Mouse (Mus musculus): ENCODE data around the gene Il1rapl1. TPM values are rescaled to one million over a fixed set of nuclear protein-coding genes. Genes with fewer than 3 reads are reported as not detected.
"Not testable (repeated sequence)": the region's sequence is repeated elsewhere in the genome, so short reads cannot be mapped to it uniquely, and the experiment has no call there.

Il1rapl1 gene
- polyA plus RNA-seq, 1 experiment from 2014 or later, result 0.56 TPM

DNA sequence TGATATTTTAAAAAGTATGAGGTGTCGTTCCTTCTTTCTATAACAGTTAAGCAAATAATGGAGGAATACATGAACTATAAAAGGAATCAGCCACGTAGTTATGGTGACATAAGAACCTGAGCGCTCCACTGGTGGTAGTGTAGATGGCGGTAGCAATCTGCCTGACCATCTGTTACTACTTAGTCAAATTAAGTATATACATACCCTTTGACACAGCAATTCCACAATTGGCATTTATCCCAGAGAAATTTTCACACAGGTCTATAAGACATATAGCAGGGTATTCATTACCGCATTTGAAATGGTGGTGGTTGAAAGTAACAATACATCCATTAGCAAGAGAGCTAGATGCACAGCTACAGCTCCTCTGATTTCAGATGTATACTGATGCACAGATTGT lies 612.8 kb downstream of the Il1rapl1 start:
- no peaks in the 10 kb centered on the region for H3K27me3 ChIP-seq
- no peaks in the 10 kb centered on the region for H3K4me1 ChIP-seq
- H3K4me2 ChIP-seq, result no peak overlapping the region
- no peak overlapping the region for H3K9ac ChIP-seq
- H3K36me3 ChIP-seq, result no peaks in the 10 kb centered on the region
- no peak for ATAC-seq (replicated peaks; ENCODE audit: low FRiP score)
- no peaks in the 10 kb centered on the region for H3K9me3 ChIP-seq (replicated peaks)
- WGBS, result 79% methylated on average over 5 of the region's 5 CpGs
- no peak overlapping the region for H3K4me3 ChIP-seq (replicated peaks)
- H3K27ac ChIP-seq, result no peak overlapping the region

DNA sequence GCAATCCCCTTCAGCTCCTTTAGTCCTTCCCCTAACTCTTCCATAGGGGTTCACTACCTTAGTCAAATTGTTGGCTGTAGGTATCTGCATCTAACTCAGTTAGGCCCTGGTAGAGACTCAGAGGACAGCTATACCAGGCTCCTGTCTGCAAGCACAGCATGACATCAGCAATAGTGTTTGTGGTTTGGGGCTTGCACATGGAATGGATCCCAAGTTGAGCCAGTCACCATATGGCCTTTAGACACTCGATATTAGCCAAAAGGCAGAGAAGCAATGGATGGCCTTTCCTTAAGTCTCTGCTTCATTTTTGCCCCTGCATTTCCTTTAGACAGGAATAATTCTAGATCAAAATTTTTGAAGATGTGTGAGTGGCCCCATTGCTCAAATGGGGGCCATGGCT lies 632.0 kb downstream of the Il1rapl1 start:
- Histone ChIP-seq H3K27ac (no peak overlapping the region), H3K9me3 (replicated peaks) (no peaks in the 10 kb centered on the region), H3K27me3 (no peaks in the 10 kb centered on the region), H3K9ac (no peak overlapping the region), H3K4me2 (no peak overlapping the region), H3K36me3 (no peaks in the 10 kb centered on the region), H3K4me1 (no peaks in the 10 kb centered on the region), H3K4me3 (replicated peaks) (no peak overlapping the region)
- 84% methylated on average over 1 of the region's 1 CpGs for WGBS
- no peak for ATAC-seq (replicated peaks; ENCODE audit: low FRiP score)

DNA sequence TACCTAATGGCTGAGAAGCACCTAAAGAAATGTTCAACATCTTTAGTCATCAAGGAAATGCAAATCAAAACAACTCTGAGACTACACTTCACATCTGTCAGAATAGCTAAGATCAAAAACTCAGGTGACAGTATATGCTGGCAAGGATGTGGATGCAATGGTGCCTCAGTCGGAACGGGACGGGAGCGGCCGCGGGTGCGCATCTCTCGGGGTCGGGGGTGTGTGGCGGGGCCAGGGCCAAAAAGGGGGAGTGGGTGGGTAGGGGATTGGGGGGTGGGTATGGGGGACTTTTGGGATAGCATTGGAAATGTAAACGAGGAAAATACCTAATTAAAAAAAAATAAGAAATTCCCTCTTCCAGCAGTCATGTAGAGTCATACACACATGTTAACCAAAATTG lies 877.3 kb downstream of the Il1rapl1 start:
- H3K27ac ChIP-seq; H3K4me3 ChIP-seq (replicated peaks); H3K36me3 ChIP-seq; H3K4me2 ChIP-seq; H3K4me1 ChIP-seq; H3K9ac ChIP-seq; H3K27me3 ChIP-seq; H3K9me3 ChIP-seq (replicated peaks): not testable (repeated sequence)
- WGBS, result 57% methylated on average over 11 of the region's 11 CpGs
- peak; percentile 85 for ATAC-seq (replicated peaks; ENCODE audit: low FRiP score)

- H3K4me2 ChIP-seq, result no peak overlapping the region
- no peak overlapping the region for H3K9ac ChIP-seq
- no peaks in the 10 kb centered on the region; the same call in 1 of the 2 replicates for H3K9me3 ChIP-seq (replicated peaks)
- no peaks in the 10 kb centered on the region for H3K36me3 ChIP-seq
- H3K4me1 ChIP-seq, result no peaks in the 10 kb centered on the region
- H3K4me3 ChIP-seq (replicated peaks), result no peak overlapping the region
- H3K27me3 ChIP-seq, result no peaks in the 10 kb centered on the region
- no peak for ATAC-seq (replicated peaks; ENCODE audit: low FRiP score)
- no peak overlapping the region for H3K27ac ChIP-seq
Measured at GRCm38 (mm10) chrX:87225280-87225679, 890.2 kb downstream of the Il1rapl1 start.

DNA sequence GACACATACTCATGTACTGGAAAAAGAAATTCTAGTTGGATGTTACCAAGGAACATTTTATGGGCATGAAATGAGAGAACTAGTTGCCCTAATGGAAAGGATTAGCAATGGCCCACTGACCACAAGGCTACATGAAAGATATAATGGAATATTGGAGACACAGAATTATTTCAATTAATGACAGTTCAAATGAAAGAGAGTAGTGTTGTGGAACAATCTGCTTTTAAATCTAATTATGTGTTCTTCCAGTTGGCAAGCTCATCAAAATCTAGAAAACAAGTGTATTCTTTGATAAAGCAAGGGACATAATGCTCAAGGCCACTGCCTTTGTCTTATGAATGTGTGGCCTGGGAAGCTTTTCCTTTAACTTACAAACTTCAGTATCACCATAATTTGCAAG lies 1113.1 kb downstream of the Il1rapl1 start:
- H3K9ac ChIP-seq, result no peak overlapping the region
- no peaks in the 10 kb centered on the region for H3K9me3 ChIP-seq (replicated peaks)
- no peaks in the 10 kb centered on the region for H3K36me3 ChIP-seq
- H3K27me3 ChIP-seq, result no peaks in the 10 kb centered on the region
- no peak overlapping the region for H3K4me2 ChIP-seq
- H3K27ac ChIP-seq, result no peak overlapping the region
- no peaks in the 10 kb centered on the region for H3K4me1 ChIP-seq
- no peak overlapping the region for H3K4me3 ChIP-seq (replicated peaks)
- ATAC-seq (replicated peaks; ENCODE audit: low FRiP score), result no peak

GRCm38 (mm10) chrX:86955126-86955525 lies 1160.3 kb downstream of the Il1rapl1 start:
- Histone ChIP-seq H3K27ac (no peak overlapping the region), H3K36me3 (no peaks in the 10 kb centered on the region), H3K4me3 (replicated peaks) (no peak overlapping the region), H3K9me3 (replicated peaks) (no peaks in the 10 kb centered on the region), H3K4me1 (no peaks in the 10 kb centered on the region), H3K9ac (no peak overlapping the region), H3K27me3 (no peaks in the 10 kb centered on the region), H3K4me2 (no peak overlapping the region)
- 58% methylated on average over 1 of the region's 1 CpGs for WGBS
- no peak for ATAC-seq (replicated peaks; ENCODE audit: low FRiP score)

GRCm38 (mm10) chrX:86954614-86955013 lies 1160.8 kb downstream of the Il1rapl1 start:
- Histone ChIP-seq H3K36me3 (no peaks in the 10 kb centered on the region), H3K4me3 (replicated peaks) (no peak overlapping the region), H3K27me3 (no peaks in the 10 kb centered on the region), H3K27ac (no peak overlapping the region), H3K9ac (no peak overlapping the region), H3K4me2 (no peak overlapping the region), H3K4me1 (no peaks in the 10 kb centered on the region), H3K9me3 (replicated peaks) (no peaks in the 10 kb centered on the region)
- no peak for ATAC-seq (replicated peaks; ENCODE audit: low FRiP score)
- WGBS, result 95% methylated on average over 1 of the region's 1 CpGs

- WGBS, result 64% methylated on average over 2 of the region's 2 CpGs
- no peak for ATAC-seq (replicated peaks; ENCODE audit: low FRiP score)
- no peaks in the 10 kb centered on the region for H3K27me3 ChIP-seq
- no peaks in the 10 kb centered on the region for H3K4me1 ChIP-seq
- H3K36me3 ChIP-seq, result no peaks in the 10 kb centered on the region
- H3K27ac ChIP-seq, result no peak overlapping the region
- H3K4me3 ChIP-seq (replicated peaks), result no peak overlapping the region
- H3K9me3 ChIP-seq (replicated peaks), result no peaks in the 10 kb centered on the region
- H3K4me2 ChIP-seq, result no peak overlapping the region
- no peak overlapping the region for H3K9ac ChIP-seq
Measured at GRCm38 (mm10) chrX:86950940-86951339, 1164.5 kb downstream of the Il1rapl1 start.

GRCm38 (mm10) chrX:86949112-86949511 lies 1166.3 kb downstream of the Il1rapl1 start:
- H3K9me3 ChIP-seq (replicated peaks), result no peaks in the 10 kb centered on the region
- H3K27ac ChIP-seq, result no peak overlapping the region
- H3K4me1 ChIP-seq, result no peaks in the 10 kb centered on the region
- no peaks in the 10 kb centered on the region for H3K36me3 ChIP-seq
- no peak for ATAC-seq (replicated peaks; ENCODE audit: low FRiP score)
- no peak overlapping the region for H3K4me3 ChIP-seq (replicated peaks)
- no peaks in the 10 kb centered on the region for H3K27me3 ChIP-seq
- H3K4me2 ChIP-seq, result no peak overlapping the region
- H3K9ac ChIP-seq, result no peak overlapping the region

DNA sequence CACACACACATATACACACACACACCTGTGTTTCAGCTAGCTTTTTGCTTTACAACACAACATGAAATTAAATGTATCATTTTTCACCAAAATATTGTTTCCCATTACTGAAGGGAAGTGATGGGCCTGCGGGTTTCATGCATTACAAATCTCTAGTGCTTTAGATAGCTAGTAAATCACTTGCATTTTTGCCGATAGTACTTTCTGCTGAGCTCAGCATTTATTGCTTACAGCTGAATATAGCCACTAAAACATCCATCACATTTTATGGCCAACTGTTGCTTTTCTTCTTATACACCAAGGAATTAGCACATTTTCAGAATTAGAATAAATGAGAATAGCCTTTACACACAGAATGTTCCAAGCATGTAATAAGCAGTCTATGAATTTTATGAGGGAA lies 1260.6 kb downstream of the Il1rapl1 start:
- no peaks in the 10 kb centered on the region for H3K36me3 ChIP-seq
- 54% methylated on average over 2 of the region's 2 CpGs for WGBS
- no peaks in the 10 kb centered on the region for H3K9me3 ChIP-seq (replicated peaks)
- H3K9ac ChIP-seq, result no peak overlapping the region
- no peak overlapping the region for H3K4me3 ChIP-seq (replicated peaks)
- ATAC-seq (replicated peaks; ENCODE audit: low FRiP score), result no peak
- H3K4me2 ChIP-seq, result no peak overlapping the region
- H3K27me3 ChIP-seq, result no peaks in the 10 kb centered on the region
- no peaks in the 10 kb centered on the region for H3K4me1 ChIP-seq
- no peak overlapping the region for H3K27ac ChIP-seq

GRCm38 (mm10) chrX:86808218-86808617 lies 1307.2 kb downstream of the Il1rapl1 start:
- no peaks in the 10 kb centered on the region for H3K9me3 ChIP-seq (replicated peaks)
- H3K27me3 ChIP-seq, result no peaks in the 10 kb centered on the region
- no peaks in the 10 kb centered on the region for H3K4me1 ChIP-seq
- no peak overlapping the region for H3K27ac ChIP-seq
- ATAC-seq (replicated peaks; ENCODE audit: low FRiP score), result no peak
- no peak overlapping the region for H3K4me3 ChIP-seq (replicated peaks)
- no peak overlapping the region for H3K4me2 ChIP-seq
- no peaks in the 10 kb centered on the region for H3K36me3 ChIP-seq
- no peak overlapping the region for H3K9ac ChIP-seq
- WGBS, result 80% methylated on average over 3 of the region's 3 CpGs

GRCm38 (mm10) chrX:86802725-86803124 lies 1312.7 kb downstream of the Il1rapl1 start:
- no peak overlapping the region for H3K9ac ChIP-seq
- no peaks in the 10 kb centered on the region for H3K27me3 ChIP-seq
- H3K4me3 ChIP-seq (replicated peaks), result no peak overlapping the region
- no peak overlapping the region for H3K27ac ChIP-seq
- H3K36me3 ChIP-seq, result no peaks in the 10 kb centered on the region
- no peaks in the 10 kb centered on the region for H3K9me3 ChIP-seq (replicated peaks)
- no peak for ATAC-seq (replicated peaks; ENCODE audit: low FRiP score)
- no peak overlapping the region for H3K4me2 ChIP-seq
- no peaks in the 10 kb centered on the region for H3K4me1 ChIP-seq
- 62% methylated on average over 2 of the region's 2 CpGs for WGBS

DNA sequence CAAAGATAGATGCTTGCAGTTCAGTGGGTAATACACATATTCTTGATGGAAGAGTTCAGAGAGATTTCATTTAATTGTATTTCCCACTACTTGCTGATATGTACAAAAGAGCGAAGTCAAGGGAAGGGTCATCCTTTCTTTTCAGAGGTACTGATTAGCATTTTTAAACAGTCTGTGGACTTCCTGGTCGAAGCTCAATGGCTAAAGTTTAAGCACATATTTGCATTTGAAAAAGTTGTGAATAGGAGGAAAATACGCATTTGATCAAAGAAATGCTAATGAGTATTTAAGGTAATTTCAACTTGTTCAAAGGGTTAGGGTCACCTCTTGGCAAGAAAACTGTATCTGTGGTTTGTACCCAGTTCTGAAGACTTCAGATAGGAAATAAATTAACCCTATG lies 1386.6 kb downstream of the Il1rapl1 start:
- no peaks in the 10 kb centered on the region for H3K4me1 ChIP-seq
- WGBS, result 49% methylated on average over 3 of the region's 3 CpGs
- no peak overlapping the region for H3K9ac ChIP-seq
- H3K27ac ChIP-seq, result no peak overlapping the region
- no peaks in the 10 kb centered on the region for H3K36me3 ChIP-seq
- ATAC-seq (replicated peaks; ENCODE audit: low FRiP score), result no peak
- H3K4me2 ChIP-seq, result no peak overlapping the region
- H3K4me3 ChIP-seq (replicated peaks), result no peak overlapping the region
- H3K9me3 ChIP-seq (replicated peaks), result no peaks in the 10 kb centered on the region
- 0 out of 2 replicates have a peak, but pooled peaks cover 4% of the 10 kb centered on the region for H3K27me3 ChIP-seq
